Mouse (Mus musculus): ENCODE results near the gene Rbp1. TPM values are rescaled to one million over a fixed set of nuclear protein-coding genes. Genes with fewer than 3 reads are reported as not detected.

Gene Rbp1
- polyA plus RNA-seq, 1 experiment: 3.4 TPM

GRCm38 (mm10) chr9:98387741-98388632 is 34.8 kb upstream of the Rbp1 start:
- WGBS: 95% methylated on average over 10 of the region's 10 CpGs
- no peak for DNase-seq

GRCm38 (mm10) chr9:98388633-98388965 is 34.2 kb upstream of the Rbp1 start:
- Histone ChIP-seq H3K27me3 (ENCODE audit: control insufficient read depth, insufficient read depth, low read length) (no peaks in the 10 kb centered on the region), H3K36me3 (ENCODE audit: control insufficient read depth, insufficient read depth, low read length) (no peaks in the 10 kb centered on the region), H3K4me3 (ENCODE audit: control insufficient read depth, insufficient read depth, low read length) (no peak overlapping the region), H3K4me1 (replicated peaks; ENCODE audit: control insufficient read depth, insufficient read depth, low read length) (no peaks in the 10 kb centered on the region), H3K27ac (ENCODE audit: control insufficient read depth, insufficient read depth, low read length) (no peak overlapping the region)
- DNase-seq: no peak
- whole genome bisulfite sequencing: 96% methylated on average over 5 of the region's 5 CpGs
- TF ChIP-seq CTCF (IDR thresholded peaks at IDR 0.05; ENCODE audit: borderline replicate concordance, control insufficient read depth, extremely low read depth, insufficient read depth, low read length, poor library complexity): no peak
- no peak for TF ChIP-seq POLR2A (IDR thresholded peaks at IDR 0.05; ENCODE audit: control insufficient read depth, extremely low read depth, insufficient read depth, low read length, poor library complexity)

More at GRCm38 (mm10) chr9:98387741-98388632, 34.8 kb upstream of the Rbp1 start:
- Histone ChIP-seq H3K27me3 (ENCODE audit: control insufficient read depth, insufficient read depth, low read length) (no peaks in the 10 kb centered on the region), H3K4me1 (replicated peaks; ENCODE audit: control insufficient read depth, insufficient read depth, low read length) (no peaks in the 10 kb centered on the region), H3K36me3 (ENCODE audit: control insufficient read depth, insufficient read depth, low read length) (no peaks in the 10 kb centered on the region), H3K4me3 (ENCODE audit: control insufficient read depth, insufficient read depth, low read length) (no peak overlapping the region), H3K27ac (ENCODE audit: control insufficient read depth, insufficient read depth, low read length) (no peak overlapping the region)
- no peak for TF ChIP-seq CTCF (IDR thresholded peaks at IDR 0.05; ENCODE audit: borderline replicate concordance, control insufficient read depth, extremely low read depth, insufficient read depth, low read length, poor library complexity)
- TF ChIP-seq POLR2A (IDR thresholded peaks at IDR 0.05; ENCODE audit: control insufficient read depth, extremely low read depth, insufficient read depth, low read length, poor library complexity): no peak

- no peak overlapping the region for H3K4me3 ChIP-seq (ENCODE audit: control insufficient read depth, insufficient read depth, low read length)
- no peaks in the 10 kb centered on the region for H3K27me3 ChIP-seq (ENCODE audit: control insufficient read depth, insufficient read depth, low read length)
- 96% methylated on average over 4 of the region's 4 CpGs for WGBS
- no peaks in the 10 kb centered on the region for H3K36me3 ChIP-seq (ENCODE audit: control insufficient read depth, insufficient read depth, low read length)
- no peak overlapping the region for H3K27ac ChIP-seq (ENCODE audit: control insufficient read depth, insufficient read depth, low read length)
- no peak for TF ChIP-seq POLR2A (IDR thresholded peaks at IDR 0.05; ENCODE audit: control insufficient read depth, extremely low read depth, insufficient read depth, low read length, poor library complexity)
- no peak for TF ChIP-seq CTCF (IDR thresholded peaks at IDR 0.05; ENCODE audit: borderline replicate concordance, control insufficient read depth, extremely low read depth, insufficient read depth, low read length, poor library complexity)
- H3K4me1 ChIP-seq (replicated peaks; ENCODE audit: control insufficient read depth, insufficient read depth, low read length): no peaks in the 10 kb centered on the region
- no peak for DNase-seq
These were observed 29.3 kb upstream of the Rbp1 start for GRCm38 (mm10) chr9:98393496-98393895.

GRCm38 (mm10) chr9:98397211-98397610 is 25.6 kb upstream of the Rbp1 start:
- no peak overlapping the region for H3K4me3 ChIP-seq (ENCODE audit: control insufficient read depth, insufficient read depth, low read length)
- 96% methylated on average over 6 of the region's 6 CpGs for WGBS
- no peak overlapping the region for H3K27ac ChIP-seq (ENCODE audit: control insufficient read depth, insufficient read depth, low read length)
- no peaks in the 10 kb centered on the region for H3K27me3 ChIP-seq (ENCODE audit: control insufficient read depth, insufficient read depth, low read length)
- DNase-seq: no peak
- H3K4me1 ChIP-seq (replicated peaks; ENCODE audit: control insufficient read depth, insufficient read depth, low read length): no peaks in the 10 kb centered on the region
- TF ChIP-seq CTCF (IDR thresholded peaks at IDR 0.05; ENCODE audit: borderline replicate concordance, control insufficient read depth, extremely low read depth, insufficient read depth, low read length, poor library complexity): no peak
- TF ChIP-seq POLR2A (IDR thresholded peaks at IDR 0.05; ENCODE audit: control insufficient read depth, extremely low read depth, insufficient read depth, low read length, poor library complexity): no peak
- no peaks in the 10 kb centered on the region for H3K36me3 ChIP-seq (ENCODE audit: control insufficient read depth, insufficient read depth, low read length)

- H3K27me3 ChIP-seq (ENCODE audit: control insufficient read depth, insufficient read depth, low read length): no peaks in the 10 kb centered on the region
- no peaks in the 10 kb centered on the region for H3K4me1 ChIP-seq (replicated peaks; ENCODE audit: control insufficient read depth, insufficient read depth, low read length)
- no peak for TF ChIP-seq CTCF (IDR thresholded peaks at IDR 0.05; ENCODE audit: borderline replicate concordance, control insufficient read depth, extremely low read depth, insufficient read depth, low read length, poor library complexity)
- no peak for TF ChIP-seq POLR2A (IDR thresholded peaks at IDR 0.05; ENCODE audit: control insufficient read depth, extremely low read depth, insufficient read depth, low read length, poor library complexity)
- no peak for DNase-seq
- H3K27ac ChIP-seq (ENCODE audit: control insufficient read depth, insufficient read depth, low read length): no peak overlapping the region
- no peaks in the 10 kb centered on the region for H3K36me3 ChIP-seq (ENCODE audit: control insufficient read depth, insufficient read depth, low read length)
- H3K4me3 ChIP-seq (ENCODE audit: control insufficient read depth, insufficient read depth, low read length): no peak overlapping the region
- WGBS: 92% methylated on average over 3 of the region's 3 CpGs
These were observed 24.9 kb upstream of the Rbp1 start for GRCm38 (mm10) chr9:98397866-98398265.

GRCm38 (mm10) chr9:98400185-98400894 is 22.4 kb upstream of the Rbp1 start:
- H3K27me3 ChIP-seq (ENCODE audit: control insufficient read depth, insufficient read depth, low read length): no peaks in the 10 kb centered on the region
- WGBS: 95% methylated on average over 13 of the region's 13 CpGs
- H3K4me3 ChIP-seq (ENCODE audit: control insufficient read depth, insufficient read depth, low read length): no peak overlapping the region
- H3K4me1 ChIP-seq (replicated peaks; ENCODE audit: control insufficient read depth, insufficient read depth, low read length): no peaks in the 10 kb centered on the region
- TF ChIP-seq POLR2A (IDR thresholded peaks at IDR 0.05; ENCODE audit: control insufficient read depth, extremely low read depth, insufficient read depth, low read length, poor library complexity) (no peak), CTCF (IDR thresholded peaks at IDR 0.05; ENCODE audit: borderline replicate concordance, control insufficient read depth, extremely low read depth, insufficient read depth, low read length, poor library complexity) (no peak)
- DNase-seq: no peak
- no peak overlapping the region for H3K27ac ChIP-seq (ENCODE audit: control insufficient read depth, insufficient read depth, low read length)
- no peaks in the 10 kb centered on the region for H3K36me3 ChIP-seq (ENCODE audit: control insufficient read depth, insufficient read depth, low read length)

All from thymus, adult 2 months (tissue).